Mouse (Mus musculus) stomach, postnatal 0 days (tissue): Measurements from ENCODE around the gene Fstl4. TPM values are rescaled to one million over a fixed set of nuclear protein-coding genes. Genes with fewer than 3 reads are reported as not detected.

Source experiments
- ATAC-seq: fragments of 200-750 bp; cut with Nextera tagmentation; 2 replicates; pipeline ENCODE4 v1.8.0; 2017; ENCODE audit not compliant: low FRiP score, low TSS enrichment
- DNase-seq: peaks from one replicate; pipeline ENCODE4 v3.0.0-alpha.2; 2016; ENCODE audit warnings: low spot score
- H3K27ac ChIP-seq: fragments of 300-500 bp; sonication (generic); replicated peaks from 2 replicates; pipeline ENCODE4 v1.5.1; 2014; ENCODE audit warnings: mild to moderate bottlenecking, control low read depth
- H3K27me3 ChIP-seq: fragments of 300-500 bp; sonication (generic); 2 replicates; pipeline ENCODE4 v1.6.1; 2014; ENCODE audit warnings: low read length; ENCODE audit not compliant: control insufficient read depth, insufficient read depth
- H3K36me3 ChIP-seq: fragments of 300-500 bp; sonication (generic); 2 replicates; pipeline ENCODE4 v1.6.1; 2014; ENCODE audit warnings: low read length, mixed read lengths; ENCODE audit not compliant: control insufficient read depth, insufficient read depth
- H3K4me1 ChIP-seq: fragments of 300-500 bp; sonication (generic); replicated peaks from 2 replicates; pipeline ENCODE4 v1.6.1; 2014; ENCODE audit warnings: antibody characterized with exemption; ENCODE audit not compliant: control insufficient read depth, insufficient read depth
- H3K4me2 ChIP-seq: fragments of 300-500 bp; sonication (generic); replicated peaks from 2 replicates; pipeline ENCODE4 v1.6.1; 2014; ENCODE audit warnings: low read depth, mild to moderate bottlenecking, control low read depth, moderate library complexity
- H3K4me3 ChIP-seq: fragments of 300-500 bp; sonication (generic); 2 replicates; pipeline ENCODE4 v1.5.1; 2014; ENCODE audit warnings: low read depth, low read length, control low read depth
- H3K9ac ChIP-seq: fragments of 300-500 bp; sonication (generic); 2 replicates; pipeline ENCODE4 v1.6.1; 2014; ENCODE audit warnings: mild to moderate bottlenecking, low read length, control low read depth, mixed read lengths
- H3K9me3 ChIP-seq: fragments of 300-500 bp; sonication (generic); 2 replicates; pipeline ENCODE4 v1.6.1; 2016; ENCODE audit warnings: low read length; ENCODE audit not compliant: control insufficient read depth
- CTCF ChIP-seq: IDR thresholded peaks from 2 replicates; pipeline ENCODE4 v1.5.1; 2016; ENCODE audit warnings: antibody characterized with exemption, low read depth, mild to moderate bottlenecking, moderate library complexity
- EP300 ChIP-seq: optimal IDR thresholded peaks from 2 replicates; pipeline ENCODE3; 2016; ENCODE audit warnings: antibody characterized with exemption
- WGBS: fragments of 180-500 bp; shearing (Covaris S2); extraction: QIAGEN DNeasy Blood & Tissue Kit; methylation state at CpG from one replicate; pipeline ENCODE4 v1.1.7; 2014; 5-methylcytosine and 5-hydroxymethylcytosine counted together
- polyA plus RNA-seq: library from polyadenylated mRNA; unstranded; fragments of >200 nt; fragmentation: Nextera tagmentation; extraction: Ambion mirVana; gene quantifications from 2 replicates; pipeline ENCODE4 v1.2.1, GENCODE M21; 2015

Gene Fstl4
- polyA plus RNA-seq, 1 experiment from 2014 or later: 1.1 TPM

DNA sequence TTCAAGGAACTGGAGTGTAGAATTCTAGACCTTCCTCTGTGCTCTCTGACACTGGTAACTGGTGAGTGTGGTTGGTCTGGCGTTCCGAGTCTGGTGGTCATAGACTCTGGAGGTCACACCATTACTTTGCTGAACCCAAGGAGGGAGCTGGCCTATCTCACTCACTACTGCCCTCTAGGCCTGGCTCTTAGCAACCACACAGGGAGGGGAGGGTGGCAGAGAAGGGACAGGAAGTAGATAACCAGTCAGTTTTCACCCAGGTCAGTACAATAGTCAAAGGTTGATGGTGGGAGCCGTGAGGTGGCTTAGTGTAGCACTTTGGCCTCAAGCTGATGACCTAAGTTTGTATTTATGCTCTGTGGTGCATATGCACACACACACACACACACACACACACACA is 255.1 kb downstream of the Fstl4 start:
- Histone ChIP-seq H3K4me3 (no peak overlapping the region), H3K4me1 (no peaks in the 10 kb centered on the region), H3K4me2 (no peak overlapping the region), H3K36me3 (no peaks in the 10 kb centered on the region), H3K9me3 (no peaks in the 10 kb centered on the region), H3K27me3 (no peaks in the 10 kb centered on the region), H3K9ac (no peak overlapping the region), H3K27ac (no peak overlapping the region)
- WGBS: 77% methylated on average over 3 of the region's 3 CpGs
- ATAC-seq (peak; percentile 54; the same call in 1 of the 2 replicates), DNase-seq (peak; percentile 47)
- TF ChIP-seq EP300 (no peak), CTCF (peak; percentile 55)

DNA sequence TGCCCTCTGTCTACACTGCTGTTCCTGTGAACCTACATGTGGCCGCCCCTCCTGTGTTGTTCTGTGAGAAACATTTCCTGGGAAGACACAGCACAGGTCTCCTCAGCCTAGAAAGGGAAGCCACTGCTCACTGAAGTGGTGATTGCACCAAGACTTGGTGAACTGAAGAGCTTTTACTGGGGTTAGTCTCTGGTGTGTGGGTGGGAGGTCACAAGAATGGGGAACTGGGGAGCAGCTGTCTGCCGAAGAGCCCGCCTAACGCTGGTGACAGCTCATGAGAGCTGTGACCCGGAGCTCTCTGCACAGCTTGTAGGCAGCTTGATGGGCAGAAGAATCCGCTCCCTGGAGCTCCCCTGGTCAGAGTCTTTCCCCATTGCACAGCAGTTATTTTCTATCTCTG is 260.0 kb downstream of the Fstl4 start:
- no peak overlapping the region for H3K9ac ChIP-seq
- DNase-seq (no peak), ATAC-seq (no peak)

DNA sequence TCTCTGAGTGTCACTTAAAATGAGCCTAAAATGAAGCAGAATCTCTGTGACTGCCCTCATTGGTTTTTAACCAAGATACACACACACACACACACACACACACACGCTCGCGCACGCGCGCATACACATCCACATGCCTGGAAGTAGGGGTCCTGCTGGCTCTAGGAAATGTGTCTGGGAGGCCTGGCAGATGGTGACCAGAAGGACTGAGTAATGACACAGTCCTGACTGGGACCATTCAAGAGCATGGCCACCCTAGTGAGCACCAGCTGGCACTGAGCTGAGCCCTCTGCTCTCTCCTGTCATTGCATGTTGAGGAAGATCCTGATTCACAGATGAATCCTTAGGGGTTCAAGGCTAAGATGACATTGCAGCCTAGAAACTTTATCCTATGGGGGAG is 261.3 kb downstream of the Fstl4 start:
- Histone ChIP-seq H3K9ac (no peak overlapping the region), H3K4me1 (no peaks in the 10 kb centered on the region), H3K27me3 (no peaks in the 10 kb centered on the region), H3K36me3 (no peaks in the 10 kb centered on the region), H3K4me2 (no peak overlapping the region), H3K27ac (no peak overlapping the region), H3K9me3 (no peaks in the 10 kb centered on the region), H3K4me3 (no peak overlapping the region)
- DNase-seq (no peak), ATAC-seq (no peak)
- WGBS: 98% methylated on average over 6 of the region's 6 CpGs
- TF ChIP-seq EP300: no peak
- no peak for TF ChIP-seq CTCF

More for the DNA sequence above, 260.0 kb downstream of the Fstl4 start:
- Histone ChIP-seq H3K9me3 (no peaks in the 10 kb centered on the region), H3K4me2 (no peak overlapping the region), H3K27ac (no peak overlapping the region), H3K4me1 (no peaks in the 10 kb centered on the region), H3K4me3 (no peak overlapping the region), H3K27me3 (no peaks in the 10 kb centered on the region), H3K36me3 (no peaks in the 10 kb centered on the region)
- WGBS: 73% methylated on average over 6 of the region's 6 CpGs
- no peak for TF ChIP-seq CTCF
- TF ChIP-seq EP300: no peak

DNA sequence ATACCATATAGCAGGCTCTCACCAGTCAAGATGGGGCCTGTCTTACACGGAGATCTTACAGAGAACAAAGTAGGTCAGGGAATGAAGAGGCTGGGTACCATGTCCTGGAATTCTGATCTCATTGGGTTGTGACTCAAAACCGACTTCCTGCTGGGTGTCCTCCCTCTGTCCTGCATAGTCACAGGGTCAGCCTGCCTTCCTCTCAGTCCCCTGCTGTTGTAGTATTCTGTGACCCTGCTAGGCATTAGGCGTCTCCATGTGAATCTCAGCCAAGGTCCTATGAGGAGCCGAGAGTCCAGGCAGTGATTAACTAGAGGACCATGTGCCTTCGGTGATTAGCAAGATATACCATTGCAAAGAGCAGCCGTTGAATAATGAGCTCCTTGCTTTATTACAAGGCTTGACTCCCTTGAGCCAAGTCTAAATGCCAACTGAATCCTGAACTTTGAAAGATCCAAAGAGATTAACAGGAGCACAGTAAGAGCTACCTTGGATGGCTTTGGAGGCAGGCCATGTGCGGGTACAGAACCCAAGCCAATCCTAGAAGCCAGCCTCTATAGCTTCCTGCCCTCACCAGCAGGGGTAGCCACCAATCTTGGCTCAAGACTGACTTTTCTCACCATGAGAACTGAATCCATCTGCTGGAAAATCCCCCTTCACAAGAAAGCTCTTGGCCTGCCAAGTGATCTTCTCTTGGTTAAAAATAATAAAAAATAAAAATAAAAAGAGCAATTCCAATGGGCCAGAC is 264.2 kb downstream of the Fstl4 start:
- Histone ChIP-seq H3K27ac (no peak overlapping the region), H3K9ac (no peak overlapping the region), H3K9me3 (no peaks in the 10 kb centered on the region), H3K4me3 (no peak overlapping the region), H3K4me1 (no peaks in the 10 kb centered on the region), H3K36me3 (no peaks in the 10 kb centered on the region), H3K27me3 (no peaks in the 10 kb centered on the region), H3K4me2 (no peak overlapping the region)
- WGBS: 78% methylated on average over 7 of the region's 7 CpGs
- ATAC-seq (no peak), DNase-seq (no peak)
- TF ChIP-seq CTCF: no peak
- TF ChIP-seq EP300: no peak

DNA sequence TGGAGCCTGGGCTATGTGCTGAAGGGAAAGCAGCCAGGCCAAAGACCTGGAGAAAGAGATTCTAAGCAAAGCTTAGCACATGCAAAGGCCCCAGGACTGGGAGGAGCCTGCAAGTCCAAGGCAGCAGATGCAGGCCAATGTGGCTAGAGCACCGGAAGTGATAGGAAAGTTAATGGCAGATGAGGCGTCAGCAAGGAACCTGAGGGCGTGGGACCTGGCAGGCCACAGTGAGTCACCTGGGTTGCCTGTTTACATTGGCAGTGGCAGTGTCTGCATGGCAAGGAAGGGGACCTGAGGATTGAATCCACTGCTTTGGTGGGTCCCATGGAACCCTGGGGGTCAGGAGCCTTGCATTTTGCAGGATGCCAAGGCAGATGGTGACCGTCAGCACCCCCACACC is 267.3 kb downstream of the Fstl4 start:
- Histone ChIP-seq H3K9me3 (no peaks in the 10 kb centered on the region), H3K9ac (no peak overlapping the region), H3K4me1 (no peaks in the 10 kb centered on the region), H3K4me2 (no peak overlapping the region), H3K4me3 (no peak overlapping the region), H3K27ac (no peak overlapping the region), H3K27me3 (no peaks in the 10 kb centered on the region), H3K36me3 (no peaks in the 10 kb centered on the region)
- 75% methylated on average over 4 of the region's 4 CpGs for WGBS
- DNase-seq (peak; percentile 47), ATAC-seq (peak; percentile 85)
- TF ChIP-seq EP300 (no peak), CTCF (no peak)

DNA sequence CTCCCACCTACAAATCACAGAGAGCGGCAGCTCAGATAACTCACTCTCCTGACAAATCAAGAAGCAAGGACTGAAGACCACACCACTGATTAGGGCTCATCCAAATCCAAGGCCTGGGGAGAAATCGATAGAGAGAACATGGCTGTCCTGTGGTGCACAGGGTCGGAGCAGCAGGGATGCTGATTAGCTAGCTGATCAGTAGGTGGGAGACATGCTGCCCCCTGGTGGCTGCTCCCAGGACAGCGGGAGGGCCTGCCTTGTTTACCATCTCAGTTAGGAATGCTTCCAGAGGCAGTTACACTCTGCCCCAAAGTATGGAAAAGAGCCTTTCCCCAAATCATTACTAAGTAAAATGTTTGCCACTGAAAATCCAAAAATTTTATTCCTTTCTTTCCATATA is 267.9 kb downstream of the Fstl4 start:
- no peak overlapping the region for H3K9ac ChIP-seq
- H3K4me2 ChIP-seq: no peak overlapping the region
- no peaks in the 10 kb centered on the region for H3K36me3 ChIP-seq
- H3K27ac ChIP-seq: no peak overlapping the region
- no peak overlapping the region for H3K4me3 ChIP-seq
- DNase-seq (peak; percentile 86), ATAC-seq (peak; percentile 52; the same call in 1 of the 2 replicates)
- no peaks in the 10 kb centered on the region for H3K4me1 ChIP-seq
- WGBS: 25% methylated on average over 4 of the region's 4 CpGs
- no peak for TF ChIP-seq EP300
- peak; percentile 94 for TF ChIP-seq CTCF
- no peaks in the 10 kb centered on the region for H3K9me3 ChIP-seq
- no peaks in the 10 kb centered on the region for H3K27me3 ChIP-seq
